Mouse (Mus musculus) megakaryocyte, embryonic 14.5 days (primary cell): Measurements from ENCODE around the gene Mpv17.

Experiments
- FLI1 ChIP-seq: IDR thresholded peaks from 2 replicates; pipeline ENCODE4 v1.6.1; 2012; ENCODE audit warnings: low read length, inconsistent platforms, mixed read lengths
- GATA1 ChIP-seq: IDR thresholded peaks from 3 replicates; pipeline ENCODE4 v1.6.1; 2012; ENCODE audit warnings: mixed read lengths, low read length, inconsistent platforms, borderline replicate concordance

- TF ChIP-seq FLI1 (no peak), GATA1 (no peak)
Measured at GRCm38 (mm10) chr5:31188223-31188840, 34.3 kb upstream of the Mpv17 start.
